Mouse (Mus musculus): Measurements from ENCODE around the gene Arid1b. TPM values are rescaled to one million over a fixed set of nuclear protein-coding genes. Genes with fewer than 3 reads are reported as not detected.

Arid1b gene
- total RNA-seq, 1 experiment, result 9.2 TPM

DNA sequence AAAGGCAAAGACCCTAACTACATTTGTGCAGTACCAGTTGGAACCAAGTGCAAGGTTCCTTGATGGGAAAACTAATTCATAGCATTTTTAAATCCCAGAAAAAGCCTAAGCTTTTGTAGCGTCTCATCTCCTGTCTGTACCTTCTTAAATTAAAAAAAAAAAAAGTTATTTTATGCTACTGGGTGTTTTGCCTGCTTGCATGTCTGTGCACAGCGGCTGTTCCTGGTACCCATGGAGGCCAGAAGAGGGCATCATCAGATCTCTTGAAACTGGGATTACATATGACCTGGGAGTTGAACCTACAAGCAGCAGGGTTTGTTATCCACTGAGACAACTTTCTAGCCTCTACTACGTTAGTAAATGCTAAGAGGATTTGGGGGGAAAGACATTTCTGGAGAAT lies 196.2 kb downstream of the Arid1b start:
- no peak overlapping the region; the same call in 1 of the 2 replicates for H3K9ac ChIP-seq (ENCODE audit: insufficient read depth, low read depth, low read length, poor library complexity, severe bottlenecking)
- in situ Hi-C loops (cut with MboI; ENCODE audit: low sequenced_read_pairs in 2 of 2, unreplicated experiment in 2 of 2), result no loop called here
- H3K36me3 ChIP-seq (ENCODE audit: control insufficient read depth, insufficient read depth, low read length, poor library complexity, severe bottlenecking), result no peaks in the 10 kb centered on the region

DNA sequence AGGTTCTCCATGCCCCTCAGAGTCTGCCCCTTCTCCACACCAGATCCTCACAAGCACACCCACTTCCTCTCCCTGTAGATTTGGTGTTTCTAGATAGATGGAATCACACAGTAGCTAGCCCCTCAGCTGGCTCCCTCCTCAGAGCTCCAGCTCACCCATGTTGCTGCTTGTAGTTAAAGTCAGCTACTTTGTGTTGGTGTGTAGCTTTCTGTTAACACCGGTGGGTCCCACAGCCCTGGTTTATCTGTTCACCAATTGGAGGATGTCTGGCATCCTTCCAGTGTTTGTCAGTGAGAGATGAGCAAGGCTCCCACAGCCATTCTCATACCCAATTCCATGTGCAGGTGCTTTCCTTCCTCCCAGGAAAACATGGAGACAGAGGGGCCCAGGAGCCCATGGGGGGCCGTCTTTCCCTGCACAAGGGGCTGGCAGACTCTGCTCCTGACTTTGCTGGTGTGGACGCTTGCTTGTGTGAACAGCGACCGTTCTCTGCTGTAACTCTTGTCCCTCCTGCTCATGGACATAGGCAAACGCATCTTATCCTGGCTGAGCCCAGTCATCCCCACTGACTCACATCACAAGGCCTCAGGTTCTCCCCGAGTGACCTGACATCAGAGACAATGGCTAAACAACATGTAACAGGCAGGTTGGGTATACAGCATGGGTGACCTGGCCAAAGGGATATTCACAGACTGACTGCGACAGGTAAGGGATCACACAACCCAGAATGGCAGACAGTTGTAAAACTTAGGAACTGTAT lies 200.2 kb downstream of the Arid1b start:
- TF ChIP-seq ZNF384 (IDR thresholded peaks at IDR 0.05; ENCODE audit: low read depth, low read length) (no peak), MAFK (IDR thresholded peaks at IDR 0.05; ENCODE audit: insufficient read depth, low read depth, low read length) (no peak), CHD2 (IDR thresholded peaks at IDR 0.05; ENCODE audit: low read depth, low read length) (no peak), HCFC1 (IDR thresholded peaks at IDR 0.05; ENCODE audit: borderline replicate concordance, insufficient read depth, low read length) (no peak), ZC3H11A (IDR thresholded peaks at IDR 0.05; ENCODE audit: borderline replicate concordance, low read depth, low read length) (no peak)
- DNase-seq (ENCODE audit: low read depth, low spot score), result no peak
- H3K4me3 ChIP-seq (ENCODE audit: insufficient read depth in 1 of 2, low read depth in 1 of 2, low read length in 2 of 2, poor library complexity in 1 of 2, severe bottlenecking in 1 of 2), result no peak overlapping the region
- no peak overlapping the region for H3K27ac ChIP-seq (ENCODE audit: insufficient read depth, low read depth, low read length, poor library complexity, severe bottlenecking)
- no peak overlapping the region for H3K9ac ChIP-seq (ENCODE audit: insufficient read depth, low read depth, low read length, poor library complexity, severe bottlenecking)
- H3K4me1 ChIP-seq (ENCODE audit: control insufficient read depth in 2 of 2, insufficient read depth in 2 of 2, low read length in 2 of 2, poor library complexity in 1 of 2), result no peaks in the 10 kb centered on the region
- in situ Hi-C loops (cut with MboI; ENCODE audit: low sequenced_read_pairs in 2 of 2, unreplicated experiment in 2 of 2), result no loop called here
- no peaks in the 10 kb centered on the region for H3K9me3 ChIP-seq (ENCODE audit: control insufficient read depth, insufficient read depth, low read depth, low read length)
- no peaks in the 10 kb centered on the region for H3K36me3 ChIP-seq (ENCODE audit: control insufficient read depth, insufficient read depth, low read length, poor library complexity, severe bottlenecking)

More for the DNA sequence above, 196.2 kb downstream of the Arid1b start:
- no peak for DNase-seq (ENCODE audit: low read depth, low spot score)
- TF ChIP-seq CHD2 (IDR thresholded peaks at IDR 0.05; ENCODE audit: low read depth, low read length), result no peak
- H3K4me1 ChIP-seq (ENCODE audit: control insufficient read depth in 2 of 2, insufficient read depth in 2 of 2, low read length in 2 of 2, poor library complexity in 1 of 2), result no peaks in the 10 kb centered on the region
- H3K9me3 ChIP-seq (ENCODE audit: control insufficient read depth, insufficient read depth, low read depth, low read length), result no peaks in the 10 kb centered on the region
- peak overlapping the region; percentile 76 to 77 for H3K4me3 ChIP-seq (ENCODE audit: insufficient read depth in 1 of 2, low read depth in 1 of 2, low read length in 2 of 2, poor library complexity in 1 of 2, severe bottlenecking in 1 of 2)
- no peak overlapping the region; the same call in 1 of the 2 replicates for H3K27ac ChIP-seq (ENCODE audit: insufficient read depth, low read depth, low read length, poor library complexity, severe bottlenecking)

DNA sequence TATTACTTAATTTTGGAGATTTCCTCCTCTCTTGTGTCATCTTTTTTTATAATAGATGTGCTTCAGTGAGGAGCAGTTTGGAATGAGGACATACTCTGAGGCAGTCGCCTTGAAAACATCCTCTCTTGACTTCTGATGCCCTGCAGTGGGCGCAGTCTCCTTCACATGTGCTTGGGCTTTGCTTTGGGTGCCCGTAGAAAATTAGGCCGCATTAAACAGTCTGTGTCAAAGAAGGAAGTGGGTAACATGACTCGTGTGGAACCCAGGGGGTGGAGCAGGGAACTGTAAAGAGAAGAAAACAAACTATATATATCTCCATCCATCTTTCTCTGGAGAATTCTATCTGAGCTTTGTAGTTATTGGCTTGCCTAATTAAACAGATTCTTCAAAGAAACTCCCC lies 201.3 kb downstream of the Arid1b start:
- H3K9me3 ChIP-seq (ENCODE audit: control insufficient read depth, insufficient read depth, low read depth, low read length), result no peaks in the 10 kb centered on the region
- H3K9ac ChIP-seq (ENCODE audit: insufficient read depth, low read depth, low read length, poor library complexity, severe bottlenecking), result no peak overlapping the region
- no peak overlapping the region for H3K4me3 ChIP-seq (ENCODE audit: insufficient read depth in 1 of 2, low read depth in 1 of 2, low read length in 2 of 2, poor library complexity in 1 of 2, severe bottlenecking in 1 of 2)
- in situ Hi-C loops (cut with MboI; ENCODE audit: low sequenced_read_pairs in 2 of 2, unreplicated experiment in 2 of 2), result no loop called here
- DNase-seq (ENCODE audit: low read depth, low spot score), result no peak
- H3K4me1 ChIP-seq (ENCODE audit: control insufficient read depth in 2 of 2, insufficient read depth in 2 of 2, low read length in 2 of 2, poor library complexity in 1 of 2), result no peaks in the 10 kb centered on the region
- H3K27ac ChIP-seq (ENCODE audit: insufficient read depth, low read depth, low read length, poor library complexity, severe bottlenecking), result no peak overlapping the region
- no peaks in the 10 kb centered on the region for H3K36me3 ChIP-seq (ENCODE audit: control insufficient read depth, insufficient read depth, low read length, poor library complexity, severe bottlenecking)
- no peak for TF ChIP-seq MAFK (IDR thresholded peaks at IDR 0.05; ENCODE audit: insufficient read depth, low read depth, low read length)
- TF ChIP-seq ZNF384 (IDR thresholded peaks at IDR 0.05; ENCODE audit: low read depth, low read length), result no peak
- no peak for TF ChIP-seq HCFC1 (IDR thresholded peaks at IDR 0.05; ENCODE audit: borderline replicate concordance, insufficient read depth, low read length)
- TF ChIP-seq ZC3H11A (IDR thresholded peaks at IDR 0.05; ENCODE audit: borderline replicate concordance, low read depth, low read length), result no peak
- no peak for TF ChIP-seq CHD2 (IDR thresholded peaks at IDR 0.05; ENCODE audit: low read depth, low read length)

DNA sequence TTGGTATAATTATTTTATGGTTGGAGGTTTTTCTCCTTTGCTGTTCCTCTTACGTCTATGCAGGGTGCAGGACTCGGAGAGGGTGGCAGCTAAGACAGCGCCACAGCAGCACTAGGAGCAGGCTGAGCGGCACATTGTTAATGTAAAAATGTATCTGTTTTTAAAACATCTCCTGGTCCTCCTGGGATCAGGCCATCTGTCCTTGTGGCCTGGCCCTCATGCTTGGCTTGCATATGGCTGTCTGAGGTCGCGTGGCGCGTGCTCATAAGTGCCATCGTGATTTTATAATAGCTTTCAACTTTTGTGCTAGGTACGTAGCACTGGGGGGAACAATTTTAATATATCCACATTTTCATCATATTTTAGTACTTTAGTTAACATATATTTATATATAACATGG lies 201.9 kb downstream of the Arid1b start:
- H3K4me1 ChIP-seq (ENCODE audit: control insufficient read depth in 2 of 2, insufficient read depth in 2 of 2, low read length in 2 of 2, poor library complexity in 1 of 2), result no peaks in the 10 kb centered on the region
- no peaks in the 10 kb centered on the region for H3K36me3 ChIP-seq (ENCODE audit: control insufficient read depth, insufficient read depth, low read length, poor library complexity, severe bottlenecking)
- in situ Hi-C loops (cut with MboI; ENCODE audit: low sequenced_read_pairs in 2 of 2, unreplicated experiment in 2 of 2), result no loop called here
- no peak for DNase-seq (ENCODE audit: low read depth, low spot score)
- TF ChIP-seq CHD2 (IDR thresholded peaks at IDR 0.05; ENCODE audit: low read depth, low read length), result no peak
- TF ChIP-seq HCFC1 (IDR thresholded peaks at IDR 0.05; ENCODE audit: borderline replicate concordance, insufficient read depth, low read length), result no peak
- TF ChIP-seq ZC3H11A (IDR thresholded peaks at IDR 0.05; ENCODE audit: borderline replicate concordance, low read depth, low read length), result no peak
- H3K9me3 ChIP-seq (ENCODE audit: control insufficient read depth, insufficient read depth, low read depth, low read length), result no peaks in the 10 kb centered on the region
- no peak overlapping the region for H3K4me3 ChIP-seq (ENCODE audit: insufficient read depth in 1 of 2, low read depth in 1 of 2, low read length in 2 of 2, poor library complexity in 1 of 2, severe bottlenecking in 1 of 2)
- no peak overlapping the region for H3K9ac ChIP-seq (ENCODE audit: insufficient read depth, low read depth, low read length, poor library complexity, severe bottlenecking)
- H3K27ac ChIP-seq (ENCODE audit: insufficient read depth, low read depth, low read length, poor library complexity, severe bottlenecking), result no peak overlapping the region

DNA sequence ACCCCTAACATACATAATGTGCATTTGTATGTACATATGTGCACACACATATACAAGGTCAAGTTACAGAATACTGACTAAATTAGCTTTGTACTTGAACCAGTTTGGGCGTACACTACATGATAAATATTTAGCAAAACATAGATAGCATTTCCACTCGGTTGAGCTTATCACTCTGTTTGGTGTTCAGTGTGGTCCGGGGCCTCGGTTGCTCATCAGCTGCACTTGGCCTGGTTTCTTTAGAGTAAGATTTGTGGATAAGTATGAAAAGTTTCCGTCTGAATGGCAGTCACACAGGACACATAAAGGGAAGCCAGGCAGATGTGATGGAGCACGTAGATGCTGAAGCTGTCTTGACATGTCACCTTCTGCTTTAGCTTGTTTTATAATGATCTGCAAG lies 202.4 kb downstream of the Arid1b start:
- H3K4me3 ChIP-seq (ENCODE audit: insufficient read depth in 1 of 2, low read depth in 1 of 2, low read length in 2 of 2, poor library complexity in 1 of 2, severe bottlenecking in 1 of 2), result no peak overlapping the region
- no peaks in the 10 kb centered on the region; a peak in 1 of 4 replicates for H3K4me1 ChIP-seq (ENCODE audit: control insufficient read depth in 2 of 2, insufficient read depth in 2 of 2, low read length in 2 of 2, poor library complexity in 1 of 2)
- no peak for DNase-seq (ENCODE audit: low read depth, low spot score)
- H3K27ac ChIP-seq (ENCODE audit: insufficient read depth, low read depth, low read length, poor library complexity, severe bottlenecking), result no peak overlapping the region
- no peak for TF ChIP-seq ZC3H11A (IDR thresholded peaks at IDR 0.05; ENCODE audit: borderline replicate concordance, low read depth, low read length)
- TF ChIP-seq ZNF384 (IDR thresholded peaks at IDR 0.05; ENCODE audit: low read depth, low read length), result no peak
- TF ChIP-seq HCFC1 (IDR thresholded peaks at IDR 0.05; ENCODE audit: borderline replicate concordance, insufficient read depth, low read length), result no peak
- TF ChIP-seq MAFK (IDR thresholded peaks at IDR 0.05; ENCODE audit: insufficient read depth, low read depth, low read length), result no peak
- no peak for TF ChIP-seq CHD2 (IDR thresholded peaks at IDR 0.05; ENCODE audit: low read depth, low read length)
- in situ Hi-C loops (cut with MboI; ENCODE audit: low sequenced_read_pairs in 2 of 2, unreplicated experiment in 2 of 2), result no loop called here
- H3K36me3 ChIP-seq (ENCODE audit: control insufficient read depth, insufficient read depth, low read length, poor library complexity, severe bottlenecking), result no peaks in the 10 kb centered on the region
- no peaks in the 10 kb centered on the region for H3K9me3 ChIP-seq (ENCODE audit: control insufficient read depth, insufficient read depth, low read depth, low read length)
- no peak overlapping the region for H3K9ac ChIP-seq (ENCODE audit: insufficient read depth, low read depth, low read length, poor library complexity, severe bottlenecking)

Data from ES-E14 (cell line).